Mouse (Mus musculus) left cerebral cortex, postnatal 25 days (tissue): Measurements from ENCODE around the gene Adora3. TPM values are rescaled to one million over a fixed set of nuclear protein-coding genes. Genes with fewer than 3 reads are reported as not detected.
A peak's percentile ranks its signal among the peaks of the same experiment; 100 is the strongest.

Experiments used
- DNase-seq, 2 experiments: peaks; one replicate each; pipeline ENCODE4 v3.0.0; 2022; ENCODE audit warnings: low spot score in 2 of 2, mixed read lengths in 1 of 2
- intact Hi-C: fragments of 180-260 bp; cut with DNase I; formaldehyde crosslinking; loops from one replicate; pipeline ENCODE4 v1.15.1; 2025
- total RNA-seq, 2 experiments: library from RNA; stranded (reverse); gene quantifications; 2 replicates each; pipeline ENCODE4 v1.2.3; 2021

The Adora3 gene
- total RNA-seq, result 1 to 10 TPM; 1.2 to 1.5 TPM

DNA sequence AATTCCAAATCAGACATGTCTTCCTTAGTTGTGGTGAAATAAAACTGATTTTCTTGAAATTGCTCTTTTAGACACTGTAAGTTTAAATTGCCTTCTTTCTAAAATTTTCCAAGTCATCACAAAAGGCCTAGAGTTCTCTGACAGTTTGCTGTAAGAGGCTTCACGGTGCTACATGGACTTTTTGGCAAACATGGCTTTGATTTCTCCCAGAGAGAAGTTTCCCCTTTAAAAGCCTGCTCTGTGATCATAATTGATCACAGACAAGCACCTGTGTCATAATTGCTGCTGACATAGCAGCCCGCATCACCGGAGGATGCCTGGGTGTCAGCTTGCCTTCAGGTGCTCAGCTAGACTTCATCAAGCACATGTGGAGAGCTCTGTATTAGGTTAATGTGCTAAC is at the start of gene Adora3, which contains the start of gene Tmigd3:
Gene Adora3, plus strand, starts transcription at position 301 of the 400 bp plus-strand sequence.
Gene Tmigd3, plus strand, starts transcription at position 346 of the 400 bp plus-strand sequence.
- DNase-seq, result no peak
- intact Hi-C loops, result no loop called here

DNA sequence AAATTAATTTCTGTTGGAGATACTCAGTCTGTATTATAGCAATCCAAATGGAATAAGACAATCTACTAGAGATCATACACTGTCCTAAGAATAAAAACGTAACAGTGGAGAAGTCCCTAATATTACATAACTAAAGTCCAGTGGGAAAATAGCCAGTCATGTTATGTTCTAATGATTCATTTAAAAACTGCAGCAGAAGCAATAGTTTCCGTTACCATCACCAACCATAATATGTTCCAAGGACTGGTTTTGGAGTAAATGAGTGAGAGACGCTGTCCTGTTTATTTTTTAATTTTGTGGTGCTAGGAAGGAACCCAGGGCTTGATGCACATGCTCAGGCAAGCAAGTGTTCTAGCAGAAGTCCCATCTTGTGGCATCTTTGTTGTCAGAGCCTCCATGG is 49.2 kb upstream of the Adora3 start:
- intact Hi-C loops, result no loop called here
- DNase-seq, result no peak

DNA sequence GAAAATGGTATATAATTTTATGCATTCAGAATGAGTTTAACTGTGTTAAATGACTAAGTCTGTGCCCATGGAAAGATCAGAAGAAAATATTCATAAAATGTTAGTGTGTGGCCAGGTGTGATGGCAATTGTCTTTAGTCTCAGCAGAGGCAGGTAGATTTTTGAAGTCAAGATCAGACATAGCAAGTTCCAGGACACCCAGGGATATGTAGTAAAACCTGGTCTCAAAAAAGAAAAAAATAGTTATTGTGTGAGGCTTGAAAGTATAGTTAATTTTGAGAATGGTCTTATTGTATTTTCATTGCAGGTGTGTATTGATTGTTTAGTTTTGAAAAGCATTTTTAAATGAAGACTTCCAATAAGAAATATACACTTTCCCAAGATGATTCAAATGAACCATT is 47.0 kb upstream of the Adora3 start:
- DNase-seq, result no peak
- intact Hi-C loops, result no loop called here

DNA sequence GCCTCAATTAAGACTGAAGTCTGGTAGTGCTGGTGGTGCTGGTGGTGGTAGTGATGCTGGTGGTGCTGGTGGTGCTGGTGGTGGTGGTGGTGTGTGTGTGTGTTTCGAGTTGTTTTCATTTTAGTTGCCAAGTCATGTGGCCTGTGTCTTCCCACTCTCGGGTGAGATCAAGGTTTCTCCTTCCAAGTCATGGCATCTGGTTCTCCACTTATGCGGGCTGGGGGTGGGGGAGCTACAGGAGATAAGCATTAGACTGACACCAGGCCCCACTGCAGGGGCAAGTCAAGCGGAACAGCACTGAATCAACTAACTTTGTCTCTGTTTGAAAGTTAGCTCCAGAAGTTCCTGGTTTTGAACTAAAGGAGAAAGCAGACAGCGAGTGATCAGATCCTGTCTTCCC is 46.6 kb upstream of the Adora3 start:
- intact Hi-C loops, result no loop called here

DNA sequence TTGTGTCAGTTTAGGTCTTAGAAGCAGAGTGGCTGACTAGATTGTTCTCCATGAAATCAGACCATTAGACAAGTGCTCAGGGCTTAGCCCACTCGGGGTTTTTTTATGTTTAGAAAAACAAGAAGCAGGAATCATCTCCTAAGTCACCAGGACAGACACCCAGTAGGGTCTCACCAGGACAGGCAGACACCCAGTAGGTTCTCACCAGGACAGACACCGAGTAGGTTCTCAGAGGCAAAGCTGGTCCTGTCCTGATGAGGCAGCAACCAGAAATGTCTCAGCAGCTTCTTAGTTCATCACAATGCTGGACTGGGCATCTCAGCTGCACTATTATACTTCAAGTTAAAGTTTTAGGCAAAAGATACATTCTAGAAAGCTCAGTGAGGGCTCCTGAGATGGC is 46.0 kb upstream of the Adora3 start:
- intact Hi-C loops, result no loop called here
- no peak for DNase-seq

More for the DNA sequence above, 46.6 kb upstream of the Adora3 start:
- DNase-seq, result no peak

DNA sequence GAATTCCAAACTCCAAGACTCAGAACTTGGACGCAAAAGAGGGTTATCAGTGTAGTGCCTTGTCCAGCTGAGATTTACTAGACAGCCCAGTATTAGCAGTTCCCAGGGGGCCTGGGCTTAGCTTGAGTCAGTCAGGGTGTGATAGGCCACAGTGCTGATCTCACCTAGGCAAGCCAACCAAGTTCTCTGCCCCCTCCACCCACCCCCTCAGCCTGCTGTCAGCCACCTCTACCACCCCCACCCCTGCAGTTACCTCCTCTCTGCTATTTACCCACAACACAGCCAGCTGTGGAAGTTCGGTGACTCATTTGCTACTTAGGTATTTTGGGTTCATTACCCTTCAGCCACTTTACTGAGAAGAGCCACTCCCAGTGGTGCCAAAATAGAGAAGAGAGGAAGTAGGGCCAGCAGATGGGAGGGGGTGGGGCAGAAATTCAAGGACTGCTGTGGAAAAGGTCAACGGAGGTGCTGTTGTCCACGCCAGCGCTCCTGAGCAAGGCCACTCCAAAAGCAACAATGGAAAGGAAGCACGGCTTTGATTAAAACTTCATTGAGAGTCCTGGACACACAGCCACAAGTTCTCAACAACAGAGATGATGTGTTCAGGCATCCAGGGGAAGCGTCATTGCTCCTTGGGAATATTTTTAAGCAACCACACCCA is 45.0 kb upstream of the Adora3 start:
- no peak for DNase-seq
- intact Hi-C loops, result no loop called here

DNA sequence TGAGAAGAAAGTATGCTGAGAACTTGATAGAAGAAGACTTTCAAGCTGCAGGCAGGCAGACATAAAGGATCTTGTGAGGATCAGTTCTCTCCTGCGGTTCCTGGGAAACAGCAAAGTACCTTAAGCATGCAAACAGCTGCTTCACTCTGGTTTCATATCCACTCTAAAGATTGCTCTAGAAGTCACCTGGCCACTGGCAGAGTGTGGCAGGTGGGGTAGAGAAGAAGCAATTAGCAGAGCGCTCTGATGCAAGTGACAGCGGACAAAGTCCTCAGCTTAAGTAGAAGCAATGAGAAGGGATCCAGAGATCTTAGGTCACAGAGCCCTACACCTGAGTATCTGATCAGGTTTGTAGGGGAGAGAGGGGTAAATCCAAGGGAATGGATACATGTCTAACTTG is 39.1 kb upstream of the Adora3 start:
- DNase-seq, result no peak
- intact Hi-C loops, result no loop called here

DNA sequence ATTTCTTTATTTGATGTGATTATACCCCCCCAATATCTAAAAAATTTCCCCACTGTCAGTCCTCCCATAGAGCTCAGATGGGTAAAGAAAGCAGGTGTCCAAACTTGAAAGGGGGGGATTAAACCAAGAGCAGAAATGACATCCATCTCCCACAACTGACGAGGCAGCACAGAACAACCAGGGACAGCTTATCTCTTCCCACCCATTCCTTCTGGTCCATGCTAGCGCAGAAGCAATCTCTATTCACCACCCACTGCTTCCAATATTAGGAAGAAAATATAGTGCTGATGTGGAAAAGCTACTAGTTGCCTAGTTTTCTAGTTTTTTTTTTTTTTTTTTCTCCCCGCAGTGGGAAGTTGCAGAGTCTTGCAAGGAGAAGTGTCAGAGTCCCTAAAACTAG is 34.8 kb upstream of the Adora3 start:
- no peak for DNase-seq
- intact Hi-C loops, result no loop called here

DNA sequence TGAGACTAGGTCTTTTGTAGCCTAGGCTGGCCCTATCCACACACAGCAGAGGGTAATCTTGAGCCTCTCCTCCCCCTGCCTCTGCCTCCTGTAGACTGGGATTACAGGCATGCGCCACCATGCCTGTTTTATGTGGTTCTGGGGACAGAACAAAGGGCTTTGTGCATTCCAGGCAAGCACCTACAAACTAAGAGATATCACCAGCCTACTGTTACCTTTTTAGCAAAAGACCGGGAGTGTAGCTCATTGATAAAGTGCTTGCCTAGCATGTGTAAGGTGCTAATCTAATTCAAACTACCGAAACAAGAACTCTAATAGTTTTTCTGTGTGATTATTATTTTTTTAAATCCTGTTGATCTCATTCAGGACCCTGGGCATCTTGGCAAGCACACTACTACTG is 33.8 kb upstream of the Adora3 start:
- intact Hi-C loops, result no loop called here
- DNase-seq, result no peak

DNA sequence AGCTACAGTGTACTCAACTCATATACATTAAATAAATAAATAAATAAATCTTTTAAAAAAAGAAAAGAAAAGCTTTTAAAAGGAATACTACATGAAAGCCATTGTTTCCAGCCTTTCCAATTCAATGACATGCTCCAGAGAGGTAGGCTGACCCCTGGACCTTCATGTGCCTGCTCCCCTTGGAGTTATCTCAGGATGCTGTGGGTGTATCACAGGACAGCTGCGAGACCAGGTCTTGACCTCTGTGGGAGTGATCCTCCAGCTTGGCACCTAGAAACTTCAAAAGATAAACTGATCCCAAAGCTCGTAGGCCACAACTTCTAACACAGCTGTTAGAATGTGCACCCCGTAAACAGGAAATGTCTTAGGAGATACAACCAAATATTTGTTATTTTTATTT is 32.0 kb upstream of the Adora3 start:
- intact Hi-C loops, result no loop called here

DNA sequence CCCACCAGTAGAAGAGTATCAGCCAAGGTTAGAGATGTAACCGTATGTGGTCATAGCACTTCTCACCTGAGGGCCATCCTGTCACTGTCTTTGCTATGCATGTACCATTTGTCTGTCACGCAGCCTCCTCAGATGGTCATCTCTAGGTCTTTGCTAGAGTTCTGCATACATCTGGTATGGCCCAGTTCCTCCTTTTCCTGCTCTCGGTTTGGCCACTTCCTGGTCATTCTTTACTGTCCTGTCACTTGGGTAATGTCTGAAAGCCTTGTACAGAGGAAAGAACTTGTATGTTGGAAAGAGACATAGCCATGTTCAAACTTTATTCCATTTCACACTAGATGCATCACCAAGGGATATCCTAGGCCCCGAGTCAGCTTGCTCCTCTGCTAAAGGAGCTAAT is 30.8 kb upstream of the Adora3 start:
- DNase-seq, result no peak
- intact Hi-C loops, result no loop called here

More for the DNA sequence above, 32.0 kb upstream of the Adora3 start:
- DNase-seq, result no peak

DNA sequence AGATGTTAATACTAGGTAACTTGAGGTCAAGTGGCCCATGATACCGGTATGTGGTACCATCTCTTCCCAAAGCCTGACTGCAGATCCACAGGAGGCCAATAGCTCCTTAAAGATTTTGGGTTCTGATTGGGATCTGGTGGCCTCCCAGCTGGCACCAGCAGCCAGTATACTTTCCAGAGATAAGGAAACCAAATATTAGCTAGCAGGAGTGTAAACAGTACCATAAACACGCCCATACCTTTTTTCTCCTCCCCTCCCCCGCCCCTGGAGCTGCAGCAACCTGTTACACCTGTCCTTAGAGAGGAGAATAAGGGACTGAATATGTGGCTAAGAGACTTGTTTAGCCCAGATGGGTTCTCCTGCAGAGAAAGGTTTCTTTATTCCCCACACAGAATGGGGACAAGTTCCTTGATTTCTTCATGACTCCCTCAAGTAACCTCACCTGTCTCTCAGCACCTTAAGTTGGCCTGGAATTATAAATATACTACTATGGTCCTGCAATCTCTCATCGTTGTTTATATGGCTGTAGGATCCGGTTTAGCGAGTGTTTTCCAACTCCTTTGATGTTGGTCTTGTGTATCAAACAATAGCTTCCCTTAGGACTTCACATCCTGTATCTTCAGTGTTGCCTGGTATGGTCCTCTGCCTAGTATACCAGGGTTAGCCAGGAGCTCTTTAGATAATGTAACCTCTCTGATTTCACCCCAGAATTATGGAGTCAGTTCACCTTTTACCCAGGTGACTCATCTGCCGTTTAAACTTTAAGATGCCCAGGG is 24.2 kb upstream of the Adora3 start:
- intact Hi-C loops, result no loop called here
- no peak for DNase-seq

DNA sequence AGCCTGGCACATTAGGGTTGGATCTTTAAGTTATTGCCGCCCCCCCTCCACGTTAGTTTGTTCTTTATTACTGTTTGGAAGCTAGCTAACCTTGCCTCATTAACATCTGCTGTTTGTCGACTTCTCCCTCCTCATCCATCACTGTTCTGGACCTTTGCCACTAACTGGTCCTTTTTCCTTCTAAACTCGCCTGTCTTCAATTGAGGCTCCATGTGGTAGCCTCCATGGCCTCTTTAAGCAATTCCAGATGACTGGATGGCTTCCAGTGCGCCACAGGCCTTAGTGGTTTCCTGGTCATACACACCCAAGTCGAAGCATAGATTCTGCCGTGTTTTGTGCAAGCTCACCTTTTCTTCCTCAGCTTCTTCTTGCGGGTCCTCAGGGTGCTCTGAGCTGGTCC is 16.9 kb upstream of the Adora3 start:
- intact Hi-C loops, result no loop called here
- DNase-seq, result no peak

DNA sequence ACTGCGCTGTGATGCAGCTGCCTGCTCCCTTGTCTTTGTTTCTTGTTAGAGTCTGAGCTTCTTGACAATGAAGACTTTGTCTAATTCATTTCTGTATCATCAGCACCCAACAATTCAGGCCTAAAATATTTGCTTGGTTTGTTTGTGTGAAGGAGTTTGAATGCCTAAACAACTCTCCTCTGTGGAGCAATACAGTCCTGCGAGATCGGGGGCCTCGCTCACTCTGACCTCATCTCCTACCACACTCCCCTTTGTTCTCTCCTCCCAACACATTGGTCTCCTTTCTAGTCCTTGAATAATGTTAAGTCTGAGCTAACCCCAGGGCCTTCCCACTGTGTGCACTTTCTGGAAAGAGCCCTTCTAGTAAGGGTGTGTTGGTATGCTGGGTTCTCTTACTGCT is 15.9 kb upstream of the Adora3 start:
- DNase-seq, result no peak
- intact Hi-C loops, result no loop called here

DNA sequence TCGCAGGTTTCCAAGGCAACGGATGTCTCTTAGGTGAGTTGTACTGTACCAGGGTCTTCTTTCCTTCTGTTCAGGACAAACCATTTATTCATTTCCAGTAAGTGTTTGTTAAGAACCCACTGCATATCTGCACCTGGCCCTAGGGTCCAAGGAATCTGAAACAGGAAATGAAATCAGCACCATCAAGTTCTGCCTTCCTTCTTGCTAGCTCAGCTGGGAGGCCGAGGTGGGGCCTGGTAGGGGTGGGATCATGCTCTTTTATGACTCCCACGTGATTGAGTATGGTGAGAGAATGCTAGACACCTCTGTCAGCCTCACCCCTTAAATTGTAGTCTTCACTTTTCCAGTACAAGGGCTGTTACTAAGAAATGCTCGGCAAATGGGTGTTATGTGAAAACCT is 13.1 kb upstream of the Adora3 start:
- intact Hi-C loops, result no loop called here
- DNase-seq, result no peak

DNA sequence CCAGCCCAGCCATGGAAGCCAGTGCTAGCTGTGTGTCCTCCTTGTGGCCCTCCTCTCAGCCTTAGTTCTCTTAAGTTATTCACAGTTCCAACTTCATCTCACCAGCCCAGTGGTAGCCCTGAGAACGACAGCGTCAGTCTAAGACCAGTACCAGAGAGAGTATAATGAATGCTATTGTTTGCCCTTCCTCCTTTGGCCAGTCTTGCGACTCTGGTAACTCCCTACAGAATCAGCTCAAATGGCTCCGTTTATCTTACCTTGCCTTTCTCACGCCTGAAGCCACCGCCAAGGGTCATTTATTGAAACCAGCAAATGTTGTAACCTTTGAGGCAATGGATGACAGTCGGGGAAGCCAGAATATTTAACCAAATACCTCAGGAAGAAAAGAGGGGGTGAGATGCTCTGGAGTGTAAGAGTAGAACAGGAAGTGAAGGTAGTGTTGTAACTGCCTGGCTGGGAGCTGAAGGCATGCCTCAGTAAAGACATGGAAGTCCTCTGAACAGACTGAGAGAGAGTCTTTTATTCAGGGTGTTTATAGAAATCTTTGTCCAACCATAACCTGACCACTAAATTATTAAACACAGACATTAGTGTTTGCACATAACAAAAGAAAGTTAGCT is 8.8 kb upstream of the Adora3 start:
- intact Hi-C loops, result no loop called here
- no peak for DNase-seq

DNA sequence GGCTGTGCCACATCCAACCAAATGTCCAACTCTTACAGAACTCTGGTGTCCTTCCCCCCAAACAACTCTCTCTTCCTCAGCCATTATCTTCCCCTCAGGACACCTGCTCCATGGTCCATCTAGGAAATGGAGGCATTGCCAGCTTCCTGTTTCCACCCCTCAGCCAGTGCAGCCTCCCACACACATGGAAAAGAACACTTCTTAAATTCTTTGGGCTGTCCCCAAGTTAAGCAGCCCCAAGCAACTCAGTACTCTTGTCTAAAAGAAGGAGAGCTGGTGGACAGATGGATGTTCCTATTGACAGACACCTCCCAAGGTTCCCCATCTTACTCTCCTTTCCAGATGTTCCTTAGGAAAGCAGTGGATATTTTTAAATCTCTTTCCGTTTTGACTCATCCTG is 6.5 kb upstream of the Adora3 start:
- DNase-seq, result no peak
- intact Hi-C loops, result no loop called here

DNA sequence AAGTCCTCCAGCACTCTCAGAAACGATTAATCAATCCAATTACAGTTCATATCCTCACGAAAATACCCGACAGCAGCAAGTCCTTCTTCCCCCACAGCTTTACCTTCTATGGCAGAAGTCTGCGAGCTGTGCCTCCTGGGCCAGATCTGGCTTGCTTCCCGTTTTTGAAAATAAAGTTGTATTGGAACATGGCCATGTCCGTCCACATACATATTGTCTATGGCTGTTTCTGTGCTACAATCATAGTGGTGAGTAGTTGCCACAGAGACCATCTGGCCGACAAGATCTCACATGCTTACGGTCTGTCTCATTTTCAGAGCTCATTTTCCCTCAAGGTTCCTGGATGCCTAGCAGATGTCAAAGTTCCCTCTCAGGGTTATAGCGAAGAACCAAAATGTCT is 5.5 kb upstream of the Adora3 start:
- peak; percentile 25 to 74 for DNase-seq
- intact Hi-C loops, result no loop called here

DNA sequence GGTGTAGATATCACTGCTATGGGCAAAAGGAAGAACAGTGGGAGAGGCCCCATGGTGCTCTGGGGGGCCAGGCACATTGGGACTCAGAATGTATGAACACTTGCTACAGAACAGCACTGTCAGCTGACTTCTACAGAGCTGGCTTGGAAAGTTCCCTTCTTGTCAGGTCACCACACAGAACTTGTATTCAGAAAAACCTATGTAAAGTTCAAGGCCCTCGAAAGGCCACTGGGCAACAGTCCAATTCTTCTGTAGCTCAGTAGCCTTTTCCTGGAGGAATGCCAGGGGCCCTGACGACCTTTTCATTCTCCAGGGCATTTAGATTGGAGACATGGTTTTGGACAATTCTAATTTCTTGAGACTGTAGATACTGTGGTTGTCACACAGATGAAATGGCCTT is 2.5 kb upstream of the Adora3 start:
- no peak for DNase-seq
- intact Hi-C loops, result no loop called here

DNA sequence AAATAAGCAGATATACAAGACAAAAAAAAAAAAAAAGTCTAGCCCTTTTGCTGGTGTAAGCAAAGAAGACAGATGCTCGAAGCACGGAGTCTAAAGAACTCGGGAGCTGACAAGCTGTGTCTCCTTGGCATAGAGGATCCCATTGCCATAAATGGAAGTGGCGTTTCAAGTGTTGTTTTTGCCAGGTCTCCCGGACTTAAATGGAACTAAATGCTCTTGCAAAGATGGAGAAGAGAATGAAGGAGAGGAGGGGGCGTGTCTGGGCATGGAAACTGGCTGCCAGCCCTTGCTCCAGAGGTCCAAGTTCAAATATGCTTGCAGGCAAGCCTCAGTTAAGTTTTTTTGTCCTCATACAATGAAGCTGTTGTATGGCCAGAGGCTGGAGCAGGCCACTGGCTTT is 1.4 kb downstream of the Adora3 start:
- peak in 1 of 2 experiments; percentile 67 for DNase-seq
- intact Hi-C loops, result no loop called here

DNA sequence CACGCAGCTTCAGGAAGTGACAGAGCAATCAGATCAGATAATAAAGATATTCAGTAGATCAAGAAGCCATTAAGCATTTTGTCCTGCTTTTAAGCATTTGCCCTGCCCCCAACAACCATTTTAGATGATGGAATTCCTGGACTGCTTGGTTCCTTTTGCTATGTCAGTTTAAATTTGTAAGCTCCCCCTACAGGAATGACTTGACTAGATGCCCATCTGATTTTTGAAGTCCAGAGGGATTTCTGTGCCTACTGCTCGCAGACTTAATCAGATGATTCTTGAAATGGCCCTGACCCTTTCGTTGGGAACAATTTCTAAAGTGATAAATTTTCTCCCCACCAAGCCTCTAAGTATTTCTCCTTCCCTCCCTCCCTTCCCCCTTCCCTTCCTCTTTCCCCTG is 1.9 kb downstream of the Adora3 start:
- no peak for DNase-seq
- intact Hi-C loops, result no loop called here
